Mouse (Mus musculus): ENCODE measurements at regions not wholly inside any gene's neighbourhood (a gene's known extent, or its start where the extent isn't known, plus 50 kb on each side); places are given as distances from the start of the nearest gene placed in this dataset.

DNA sequence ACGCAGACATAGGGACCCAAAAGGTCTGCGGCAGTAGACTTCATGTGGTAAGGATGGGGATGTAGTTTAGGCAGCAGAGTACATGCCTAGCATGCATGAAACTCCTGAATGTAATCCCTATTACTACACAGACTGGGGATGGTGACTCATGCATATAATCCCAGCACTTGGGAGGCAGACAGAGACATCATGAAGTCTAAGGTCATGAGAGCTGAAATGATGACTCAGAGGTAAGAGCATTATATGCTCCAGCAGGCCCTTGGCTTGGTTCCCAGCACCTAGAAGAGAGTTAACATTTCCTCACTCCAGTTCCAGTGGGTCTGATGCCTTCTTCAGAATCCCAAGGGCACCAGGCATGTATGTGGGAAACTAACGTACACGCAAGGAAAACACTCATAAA lies 412.2 kb downstream of the 1810013L24Rik start:
- Histone ChIP-seq H3K27me3 (replicated peaks; ENCODE audit: control insufficient read depth, insufficient read depth, low read length) (no peaks in the 10 kb centered on the region), H3K4me1 (ENCODE audit: control insufficient read depth, insufficient read depth, low read depth, low read length) (no peaks in the 10 kb centered on the region), H3K4me2 (ENCODE audit: low read length) (no peak overlapping the region), H3K4me3 (ENCODE audit: low read length) (no peak overlapping the region), H3K9me3 (ENCODE audit: control insufficient read depth, low read length) (no peaks in the 10 kb centered on the region), H3K36me3 (ENCODE audit: control insufficient read depth, insufficient read depth, low read length) (no peaks in the 10 kb centered on the region), H3K27ac (ENCODE audit: low read depth, low read length) (no peak overlapping the region), H3K9ac (ENCODE audit: low read depth, low read length) (no peak overlapping the region)
- 96% methylated on average over 4 of the region's 4 CpGs for WGBS
- ATAC-seq, result no peak

DNA sequence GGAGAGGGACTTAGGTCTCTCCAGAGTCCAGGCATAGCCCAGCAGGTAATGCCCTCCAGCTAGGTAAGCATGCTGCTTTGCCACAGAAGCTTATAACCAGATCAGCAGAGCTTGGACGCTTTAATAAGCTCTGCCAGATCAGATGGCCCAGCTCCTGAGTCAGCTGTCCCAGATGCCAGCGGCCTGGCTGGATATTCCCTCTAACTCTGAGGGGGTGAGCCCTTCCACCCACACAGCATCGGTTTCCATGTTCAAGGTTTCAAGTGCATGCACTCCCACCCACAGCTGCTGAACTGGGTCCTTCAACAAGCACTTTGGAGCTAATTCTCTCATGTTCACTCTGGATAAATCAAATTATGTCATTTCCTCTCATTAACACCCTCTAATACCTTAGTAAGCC lies 417.3 kb downstream of the 1810013L24Rik start:
- no peak for ATAC-seq
- H3K27me3 ChIP-seq (replicated peaks; ENCODE audit: control insufficient read depth, insufficient read depth, low read length), result no peaks in the 10 kb centered on the region
- no peaks in the 10 kb centered on the region for H3K9me3 ChIP-seq (ENCODE audit: control insufficient read depth, low read length)
- WGBS, result 71% methylated on average over 3 of the region's 3 CpGs
- no peak overlapping the region for H3K4me3 ChIP-seq (ENCODE audit: low read length)
- no peaks in the 10 kb centered on the region for H3K4me1 ChIP-seq (ENCODE audit: control insufficient read depth, insufficient read depth, low read depth, low read length)
- no peaks in the 10 kb centered on the region for H3K36me3 ChIP-seq (ENCODE audit: control insufficient read depth, insufficient read depth, low read length)
- H3K27ac ChIP-seq (ENCODE audit: low read depth, low read length), result no peak overlapping the region
- H3K4me2 ChIP-seq (ENCODE audit: low read length), result no peak overlapping the region
- H3K9ac ChIP-seq (ENCODE audit: low read depth, low read length), result no peak overlapping the region

DNA sequence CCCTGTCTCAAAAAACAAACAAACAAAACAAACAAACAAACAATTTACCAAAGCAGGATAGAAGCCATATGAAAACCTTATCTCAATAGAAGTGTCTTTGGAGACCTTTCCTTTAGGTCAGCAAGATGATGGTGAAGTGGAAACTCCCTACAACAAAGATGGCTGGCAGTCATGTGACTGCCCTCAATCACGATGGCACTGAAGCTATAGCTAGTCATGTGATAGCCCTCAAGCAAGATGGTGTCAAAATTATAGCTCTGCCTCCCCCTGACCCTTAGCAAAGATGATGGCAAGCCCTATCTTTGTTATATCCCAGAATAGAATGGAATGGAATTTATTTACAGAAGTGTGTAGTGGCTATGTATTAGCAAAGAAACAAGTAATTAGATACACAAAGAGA lies 423.2 kb downstream of the 1810013L24Rik start:
- Histone ChIP-seq H3K4me2 (ENCODE audit: low read length) (no peak overlapping the region), H3K27ac (ENCODE audit: low read depth, low read length) (no peak overlapping the region), H3K4me1 (ENCODE audit: control insufficient read depth, insufficient read depth, low read depth, low read length) (no peaks in the 10 kb centered on the region), H3K9ac (ENCODE audit: low read depth, low read length) (no peak overlapping the region), H3K27me3 (replicated peaks; ENCODE audit: control insufficient read depth, insufficient read depth, low read length) (no peaks in the 10 kb centered on the region), H3K4me3 (ENCODE audit: low read length) (no peak overlapping the region), H3K36me3 (ENCODE audit: control insufficient read depth, insufficient read depth, low read length) (no peaks in the 10 kb centered on the region), H3K9me3 (ENCODE audit: control insufficient read depth, low read length) (no peaks in the 10 kb centered on the region)
- WGBS, result 81% methylated on average over 1 of the region's 1 CpGs
- no peak for ATAC-seq

DNA sequence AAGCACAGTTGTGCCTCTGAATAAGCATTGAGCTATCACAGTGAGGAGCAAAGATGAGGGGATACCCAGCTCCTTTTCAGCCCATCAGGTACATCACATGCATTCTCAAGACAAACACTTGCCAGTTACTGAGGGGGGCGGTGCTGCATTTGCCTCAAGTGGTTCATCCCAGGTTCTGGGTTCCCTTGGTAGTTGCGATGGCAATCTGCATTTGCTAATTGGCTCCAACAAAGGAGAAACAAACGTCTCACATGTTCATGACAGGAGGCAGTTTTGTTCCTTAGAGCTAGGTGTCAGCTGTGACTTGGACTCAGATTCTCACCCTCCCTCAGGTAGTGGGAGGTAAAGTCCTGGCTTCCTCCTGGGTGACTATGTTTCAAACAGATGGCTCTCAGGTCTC lies 425.5 kb downstream of the 1810013L24Rik start:
- Histone ChIP-seq H3K27ac (ENCODE audit: low read depth, low read length) (no peak overlapping the region), H3K9ac (ENCODE audit: low read depth, low read length) (no peak overlapping the region), H3K27me3 (replicated peaks; ENCODE audit: control insufficient read depth, insufficient read depth, low read length) (no peaks in the 10 kb centered on the region), H3K4me1 (ENCODE audit: control insufficient read depth, insufficient read depth, low read depth, low read length) (no peaks in the 10 kb centered on the region), H3K4me2 (ENCODE audit: low read length) (no peak overlapping the region), H3K9me3 (ENCODE audit: control insufficient read depth, low read length) (no peaks in the 10 kb centered on the region), H3K36me3 (ENCODE audit: control insufficient read depth, insufficient read depth, low read length) (no peaks in the 10 kb centered on the region), H3K4me3 (ENCODE audit: low read length) (no peak overlapping the region)
- no peak for ATAC-seq
- 51% methylated on average over 3 of the region's 3 CpGs for WGBS

DNA sequence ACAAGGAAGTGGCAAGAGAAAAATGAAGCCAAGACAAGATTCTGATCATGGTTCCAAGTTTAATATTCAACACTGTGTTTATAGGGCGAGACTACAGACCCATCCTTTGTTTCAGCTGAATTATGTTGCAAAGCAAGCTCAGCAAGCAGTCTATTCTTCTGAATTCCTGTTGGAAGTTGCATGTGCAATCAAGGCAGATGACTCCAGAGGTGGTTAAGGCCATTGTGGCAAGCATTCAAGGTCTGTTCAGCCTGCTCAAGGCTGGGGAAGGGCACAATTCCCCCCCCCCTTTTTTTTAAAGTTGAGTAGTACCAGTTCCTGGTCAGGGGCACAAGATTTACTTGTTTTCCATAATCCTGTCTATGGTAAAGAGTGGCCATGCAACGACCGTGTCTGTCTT lies 431.1 kb downstream of the 1810013L24Rik start:
- Histone ChIP-seq H3K36me3 (ENCODE audit: control insufficient read depth, insufficient read depth, low read length) (no peaks in the 10 kb centered on the region), H3K9ac (ENCODE audit: low read depth, low read length) (no peak overlapping the region), H3K27ac (ENCODE audit: low read depth, low read length) (no peak overlapping the region), H3K4me3 (ENCODE audit: low read length) (no peak overlapping the region), H3K9me3 (ENCODE audit: control insufficient read depth, low read length) (no peaks in the 10 kb centered on the region), H3K4me2 (ENCODE audit: low read length) (no peak overlapping the region), H3K27me3 (replicated peaks; ENCODE audit: control insufficient read depth, insufficient read depth, low read length) (no peaks in the 10 kb centered on the region), H3K4me1 (ENCODE audit: control insufficient read depth, insufficient read depth, low read depth, low read length) (no peaks in the 10 kb centered on the region)
- WGBS, result 81% methylated on average over 3 of the region's 3 CpGs
- no peak for ATAC-seq

DNA sequence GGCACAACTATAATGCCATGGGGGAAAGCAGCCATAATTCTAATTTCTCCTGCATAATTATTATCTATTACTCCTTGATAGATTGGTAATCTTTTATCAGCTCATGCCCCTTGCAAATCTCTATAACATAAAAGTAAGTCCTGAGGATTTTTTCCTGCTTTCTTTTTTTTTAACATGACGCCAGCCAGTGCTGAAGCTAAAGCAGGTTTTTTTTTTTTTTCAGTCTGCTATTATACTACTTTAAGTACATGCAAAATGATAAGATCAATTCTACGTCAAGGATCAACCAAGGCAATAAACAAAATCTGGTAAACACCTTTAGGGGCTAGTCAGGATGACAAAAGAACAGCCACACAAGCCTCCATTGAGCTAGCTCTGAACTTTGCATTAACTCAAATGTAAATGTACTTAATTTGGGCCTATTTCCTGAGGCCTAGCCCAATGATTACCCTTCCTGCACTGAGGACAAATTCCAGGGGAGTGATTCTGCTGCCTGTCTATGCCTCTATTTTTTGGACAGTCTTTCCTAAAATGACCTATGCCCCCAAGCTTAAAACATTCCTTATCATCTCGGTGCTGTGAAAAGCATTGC lies 434.8 kb downstream of the 1810013L24Rik start:
- Histone ChIP-seq H3K27me3 (replicated peaks; ENCODE audit: control insufficient read depth, insufficient read depth, low read length) (no peaks in the 10 kb centered on the region), H3K9me3 (ENCODE audit: control insufficient read depth, low read length) (no peaks in the 10 kb centered on the region), H3K4me3 (ENCODE audit: low read length) (no peak overlapping the region), H3K4me1 (ENCODE audit: control insufficient read depth, insufficient read depth, low read depth, low read length) (no peaks in the 10 kb centered on the region), H3K9ac (ENCODE audit: low read depth, low read length) (no peak overlapping the region), H3K27ac (ENCODE audit: low read depth, low read length) (no peak overlapping the region), H3K36me3 (ENCODE audit: control insufficient read depth, insufficient read depth, low read length) (no peaks in the 10 kb centered on the region), H3K4me2 (ENCODE audit: low read length) (no peak overlapping the region)
- 42% methylated on average over 3 of the region's 3 CpGs for WGBS
- ATAC-seq, result no peak

DNA sequence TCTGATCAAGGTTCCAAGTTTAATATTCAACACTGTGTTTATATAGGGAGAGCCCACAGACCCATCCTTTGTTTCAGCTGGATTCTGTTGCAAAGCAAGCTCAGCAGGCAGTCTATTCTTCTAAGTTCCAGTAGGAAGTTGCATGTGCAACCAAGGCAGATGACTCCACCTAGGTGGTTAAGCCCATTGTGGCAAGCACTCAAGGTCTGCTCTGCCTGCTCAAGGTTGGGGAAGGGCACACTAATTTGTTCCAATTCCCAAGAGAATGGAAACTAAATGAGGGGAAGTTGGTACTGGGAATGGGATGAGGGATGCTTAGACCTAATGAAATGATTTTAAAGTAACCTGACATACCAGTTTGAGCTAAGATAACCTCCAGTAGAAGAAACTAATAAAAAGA lies 437.3 kb downstream of the 1810013L24Rik start:
- Histone ChIP-seq H3K4me1 (ENCODE audit: control insufficient read depth, insufficient read depth, low read depth, low read length) (no peaks in the 10 kb centered on the region), H3K27me3 (replicated peaks; ENCODE audit: control insufficient read depth, insufficient read depth, low read length) (no peaks in the 10 kb centered on the region)
- no peak for ATAC-seq

DNA sequence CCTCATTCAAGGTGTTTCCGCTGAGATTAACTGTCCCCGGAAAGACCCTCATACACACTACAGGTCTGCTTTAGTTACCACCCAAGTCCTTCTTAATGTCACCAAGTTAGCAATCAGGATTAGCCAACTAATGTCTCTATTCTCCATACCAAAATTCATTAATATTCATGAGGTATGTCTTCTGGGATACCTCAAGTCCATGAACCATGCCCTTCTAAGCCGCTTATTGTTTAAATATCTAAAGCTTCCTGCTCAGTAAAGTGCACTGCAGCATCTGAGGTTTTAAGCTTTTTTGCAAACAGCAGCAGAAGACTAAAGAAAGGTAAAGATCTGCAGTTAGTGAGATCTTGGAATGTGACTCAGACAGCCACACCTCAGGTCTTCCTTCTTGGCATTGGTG lies 440.2 kb downstream of the 1810013L24Rik start:
- no peak overlapping the region for H3K27ac ChIP-seq (ENCODE audit: low read depth, low read length)
- H3K4me3 ChIP-seq (ENCODE audit: low read length), result no peak overlapping the region
- H3K36me3 ChIP-seq (ENCODE audit: control insufficient read depth, insufficient read depth, low read length), result no peaks in the 10 kb centered on the region
- H3K9me3 ChIP-seq (ENCODE audit: control insufficient read depth, low read length), result no peaks in the 10 kb centered on the region
- H3K4me1 ChIP-seq (ENCODE audit: control insufficient read depth, insufficient read depth, low read depth, low read length), result no peaks in the 10 kb centered on the region
- 66% methylated on average over 3 of the region's 3 CpGs for WGBS
- no peak for ATAC-seq
- no peak overlapping the region for H3K4me2 ChIP-seq (ENCODE audit: low read length)
- H3K27me3 ChIP-seq (replicated peaks; ENCODE audit: control insufficient read depth, insufficient read depth, low read length), result no peaks in the 10 kb centered on the region
- no peak overlapping the region for H3K9ac ChIP-seq (ENCODE audit: low read depth, low read length)

More for the DNA sequence above, 437.3 kb downstream of the 1810013L24Rik start:
- no peak overlapping the region for H3K27ac ChIP-seq (ENCODE audit: low read depth, low read length)
- no peak overlapping the region for H3K9ac ChIP-seq (ENCODE audit: low read depth, low read length)
- H3K36me3 ChIP-seq (ENCODE audit: control insufficient read depth, insufficient read depth, low read length), result no peaks in the 10 kb centered on the region
- no peak overlapping the region for H3K4me3 ChIP-seq (ENCODE audit: low read length)
- H3K4me2 ChIP-seq (ENCODE audit: low read length), result no peak overlapping the region
- no peaks in the 10 kb centered on the region for H3K9me3 ChIP-seq (ENCODE audit: control insufficient read depth, low read length)

DNA sequence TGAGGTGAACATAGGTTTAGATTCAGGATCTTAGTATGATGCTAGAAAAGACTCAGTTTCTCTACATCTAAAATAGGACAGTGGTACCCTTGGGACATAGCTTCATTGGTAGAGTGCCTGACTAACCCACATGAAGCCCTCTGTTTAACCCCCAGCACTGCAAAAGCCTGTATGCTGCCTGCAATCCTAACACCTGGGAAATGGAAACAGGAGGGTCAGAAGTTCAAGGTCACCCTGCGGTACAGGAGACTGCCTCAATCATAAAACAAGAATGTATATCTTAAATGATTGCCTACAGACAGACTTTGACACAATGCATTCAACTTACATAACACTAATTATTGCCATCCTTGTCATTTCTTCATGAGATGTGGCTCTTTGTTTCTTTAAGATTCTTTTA lies 440.8 kb downstream of the 1810013L24Rik start:
- H3K9ac ChIP-seq (ENCODE audit: low read depth, low read length), result no peak overlapping the region
- H3K4me1 ChIP-seq (ENCODE audit: control insufficient read depth, insufficient read depth, low read depth, low read length), result no peaks in the 10 kb centered on the region
- H3K4me2 ChIP-seq (ENCODE audit: low read length), result no peak overlapping the region
- H3K27ac ChIP-seq (ENCODE audit: low read depth, low read length), result no peak overlapping the region
- H3K27me3 ChIP-seq (replicated peaks; ENCODE audit: control insufficient read depth, insufficient read depth, low read length), result no peaks in the 10 kb centered on the region
- WGBS, result 95% methylated on average over 1 of the region's 1 CpGs
- no peak overlapping the region for H3K4me3 ChIP-seq (ENCODE audit: low read length)
- ATAC-seq, result no peak
- no peaks in the 10 kb centered on the region for H3K9me3 ChIP-seq (ENCODE audit: control insufficient read depth, low read length)
- no peaks in the 10 kb centered on the region for H3K36me3 ChIP-seq (ENCODE audit: control insufficient read depth, insufficient read depth, low read length)

DNA sequence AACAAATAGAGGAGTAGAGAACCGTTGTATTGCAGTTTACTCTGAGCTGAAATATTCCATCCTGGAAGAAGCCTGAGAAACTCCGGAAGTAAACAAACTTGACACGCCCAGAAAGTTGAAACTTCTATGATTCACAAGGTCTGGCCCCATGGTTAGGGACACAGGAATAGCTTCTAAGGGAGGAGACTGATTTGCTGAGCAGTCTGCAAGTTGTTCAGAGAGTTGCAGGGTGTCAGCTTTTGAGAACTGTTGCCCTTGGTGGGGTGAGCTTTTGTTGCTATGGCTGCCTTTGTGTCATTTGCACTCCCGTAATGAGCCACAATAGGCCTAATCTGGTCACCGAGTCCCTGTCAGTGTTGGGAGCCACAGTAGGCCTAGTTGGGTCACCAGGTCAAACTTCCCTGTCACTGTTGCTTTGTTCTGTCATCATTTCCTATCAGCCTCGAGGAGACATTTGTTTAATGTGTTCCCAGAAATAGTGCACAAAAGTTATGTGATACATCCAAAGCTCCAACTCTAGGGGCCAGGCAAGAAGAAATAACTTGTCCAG lies 443.9 kb downstream of the 1810013L24Rik start:
- no peak overlapping the region for H3K4me3 ChIP-seq (ENCODE audit: low read length)
- no peak overlapping the region for H3K9ac ChIP-seq (ENCODE audit: low read depth, low read length)
- H3K4me2 ChIP-seq (ENCODE audit: low read length), result no peak overlapping the region
- WGBS, result 42% methylated on average over 6 of the region's 6 CpGs
- no peaks in the 10 kb centered on the region for H3K4me1 ChIP-seq (ENCODE audit: control insufficient read depth, insufficient read depth, low read depth, low read length)
- no peaks in the 10 kb centered on the region for H3K9me3 ChIP-seq (ENCODE audit: control insufficient read depth, low read length)
- H3K36me3 ChIP-seq (ENCODE audit: control insufficient read depth, insufficient read depth, low read length), result no peaks in the 10 kb centered on the region
- H3K27me3 ChIP-seq (replicated peaks; ENCODE audit: control insufficient read depth, insufficient read depth, low read length), result no peaks in the 10 kb centered on the region
- no peak for ATAC-seq
- no peak overlapping the region for H3K27ac ChIP-seq (ENCODE audit: low read depth, low read length)

Measured in hindbrain, embryonic 16.5 days (tissue).